Mouse (Mus musculus): ENCODE measurements around the gene Xpot.

The Xpot gene

GRCm38 (mm10) chr10:121626186-121626882 is at the start of gene Xpot:
Gene Xpot, minus strand, starts transcription at chr10:121626332.
- DNase-seq, result peak; percentile 97

GRCm38 (mm10) chr10:121669103-121669502 is 43.0 kb upstream of the Xpot start:
- DNase-seq, result no peak

GRCm38 (mm10) chr10:121665631-121666145 is 39.6 kb upstream of the Xpot start:
- no peak for DNase-seq

- DNase-seq, result no peak
Observed at GRCm38 (mm10) chr10:121663599-121663998, 37.5 kb upstream of the Xpot start.

- DNase-seq, result no peak
Observed at GRCm38 (mm10) chr10:121662711-121663110, 36.6 kb upstream of the Xpot start.

- DNase-seq, result no peak
Observed at GRCm38 (mm10) chr10:121655907-121656306, 29.8 kb upstream of the Xpot start.

- no peak for DNase-seq
Observed at GRCm38 (mm10) chr10:121653079-121653478, 26.9 kb upstream of the Xpot start.

GRCm38 (mm10) chr10:121646294-121646693 is 20.2 kb upstream of the Xpot start:
- no peak for DNase-seq

- no peak for DNase-seq
Observed at GRCm38 (mm10) chr10:121642054-121642947, 16.2 kb upstream of the Xpot start.

- DNase-seq, result peak; percentile 12
Observed at GRCm38 (mm10) chr10:121641272-121642053, 15.3 kb upstream of the Xpot start, which contains the start of gene D930020B18Rik. Gene D930020B18Rik, plus strand, starts transcription at chr10:121641588.

GRCm38 (mm10) chr10:121640944-121641271 is 14.8 kb upstream of the Xpot start:
- no peak for DNase-seq

- DNase-seq, result peak; percentile 16
Observed at GRCm38 (mm10) chr10:121640150-121640930, 14.2 kb upstream of the Xpot start.

GRCm38 (mm10) chr10:121639573-121639972 is 13.4 kb upstream of the Xpot start:
- no peak for DNase-seq

- no peak for DNase-seq
Observed at GRCm38 (mm10) chr10:121636276-121636675, 10.1 kb upstream of the Xpot start.

- DNase-seq, result no peak
Observed at GRCm38 (mm10) chr10:121634159-121634558, 8.0 kb upstream of the Xpot start.

GRCm38 (mm10) chr10:121628561-121629040 is 2.5 kb upstream of the Xpot start:
- no peak for DNase-seq

- DNase-seq, result no peak
Observed at GRCm38 (mm10) chr10:121627216-121627852, 1.2 kb upstream of the Xpot start.

- DNase-seq, result no peak
Observed at GRCm38 (mm10) chr10:121625407-121626185, 536 bp downstream of the Xpot start.

- DNase-seq, result no peak
Observed at GRCm38 (mm10) chr10:121625006-121625405, 1.1 kb downstream of the Xpot start.

- no peak for DNase-seq
Observed at GRCm38 (mm10) chr10:121623670-121624069, 2.5 kb downstream of the Xpot start.

GRCm38 (mm10) chr10:121622431-121622830 is 3.7 kb downstream of the Xpot start:
- no peak for DNase-seq

Data from cerebellum, adult 11 months (tissue).